Mouse (Mus musculus): Measurements from ENCODE around the gene CN725425. TPM values are rescaled to one million over a fixed set of nuclear protein-coding genes. Genes with fewer than 3 reads are reported as not detected.

The CN725425 gene
- not detected in 2 replicates for polyA plus RNA-seq (2015; fragmentation: Nextera tagmentation; extraction: Ambion mirVana)

DNA sequence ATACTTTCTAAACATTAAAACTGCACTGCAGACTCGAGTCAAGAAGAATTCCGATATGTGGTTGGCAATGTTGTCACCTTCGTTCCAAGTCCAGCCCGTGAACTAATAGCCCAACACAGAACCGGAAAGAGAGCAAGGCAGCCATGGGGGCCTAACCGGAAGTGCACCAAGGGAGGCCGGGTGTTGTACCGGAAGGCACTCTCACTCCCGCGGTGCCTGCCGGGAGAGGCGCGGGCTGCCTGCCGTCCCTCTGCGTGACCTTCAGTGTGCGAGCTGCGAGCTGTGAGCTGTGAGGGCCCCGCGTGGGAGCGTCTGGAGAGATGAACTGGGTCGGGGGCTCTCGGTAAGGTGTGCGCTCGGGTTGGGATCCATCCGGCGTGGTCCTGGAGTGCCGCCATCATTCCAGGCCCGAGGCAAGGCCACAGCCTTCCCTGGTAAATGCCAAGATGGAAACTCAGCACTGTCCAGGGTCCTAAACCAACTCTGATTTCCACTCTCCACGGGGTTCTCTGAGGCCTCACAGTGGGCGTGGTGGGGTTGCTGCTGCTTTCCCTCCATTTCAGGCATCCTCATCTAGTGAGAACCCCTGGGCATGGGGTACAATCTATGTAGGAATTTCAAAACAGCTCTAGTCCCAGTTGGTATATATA lies at the start of gene CN725425:
TSS of gene CN725425 (plus strand) at position 239 of the 650 bp plus-strand sequence.
- H3K9ac ChIP-seq = no peak within 1 kb of the TSS
- no peaks in the 10 kb centered on the region for H3K4me1 ChIP-seq (replicated peaks)
- no peaks in the 10 kb centered on the region for H3K9me3 ChIP-seq
- H3K27ac ChIP-seq (replicated peaks) = no peak within 1 kb of the TSS
- no peak within 1 kb of the TSS for H3K4me2 ChIP-seq
- H3K36me3 ChIP-seq = no peaks in the 10 kb centered on the region
- no peaks in the 10 kb centered on the region for H3K27me3 ChIP-seq
- 94% methylated on average over 30 of the region's 30 CpGs for WGBS
- ATAC-seq (ENCODE audit: low read depth) = no peak
- H3K4me3 ChIP-seq = no peak within 1 kb of the TSS

GRCm38 (mm10) chr15:91152592-91152991 lies 46.7 kb upstream of the CN725425 start:
- H3K9ac ChIP-seq = no peak overlapping the region
- no peak overlapping the region for H3K4me3 ChIP-seq
- WGBS = 85% methylated on average over 1 of the region's 1 CpGs
- no peak for ATAC-seq (ENCODE audit: low read depth)
- H3K27ac ChIP-seq (replicated peaks) = no peak overlapping the region
- H3K9me3 ChIP-seq = peaks cover 14% of the 10 kb centered on the region
- no peaks in the 10 kb centered on the region for H3K4me1 ChIP-seq (replicated peaks)
- H3K27me3 ChIP-seq = no peaks in the 10 kb centered on the region
- no peak overlapping the region for H3K4me2 ChIP-seq
- H3K36me3 ChIP-seq = peaks cover 37% of the 10 kb centered on the region

GRCm38 (mm10) chr15:91153311-91153710 lies 46.0 kb upstream of the CN725425 start:
- Histone ChIP-seq H3K4me3 (no peak overlapping the region), H3K27me3 (no peaks in the 10 kb centered on the region), H3K4me2 (no peak overlapping the region), H3K27ac (replicated peaks) (no peak overlapping the region), H3K36me3 (peaks cover 32% of the 10 kb centered on the region), H3K9ac (no peak overlapping the region), H3K4me1 (replicated peaks) (no peaks in the 10 kb centered on the region), H3K9me3 (peaks cover 13% of the 10 kb centered on the region)
- ATAC-seq (ENCODE audit: low read depth) = no peak
- WGBS = 84% methylated on average over 3 of the region's 3 CpGs

GRCm38 (mm10) chr15:91161153-91161552 lies 38.1 kb upstream of the CN725425 start:
- no peak overlapping the region for H3K4me2 ChIP-seq
- H3K9me3 ChIP-seq = peaks cover under 1% of the 10 kb centered on the region; the same call in 1 of the 2 replicates
- ATAC-seq (ENCODE audit: low read depth) = no peak
- no peaks in the 10 kb centered on the region for H3K27me3 ChIP-seq
- H3K36me3 ChIP-seq = peaks cover 19% of the 10 kb centered on the region
- H3K27ac ChIP-seq (replicated peaks) = no peak overlapping the region
- no peak overlapping the region for H3K9ac ChIP-seq
- 90% methylated on average over 5 of the region's 5 CpGs for WGBS
- H3K4me1 ChIP-seq (replicated peaks) = 0 out of 2 replicates have a peak, but pooled peaks cover 4% of the 10 kb centered on the region
- no peak overlapping the region for H3K4me3 ChIP-seq

- ATAC-seq (ENCODE audit: low read depth) = no peak
- 94% methylated on average over 2 of the region's 2 CpGs for WGBS
- Histone ChIP-seq H3K9ac (no peak overlapping the region), H3K27me3 (no peaks in the 10 kb centered on the region), H3K9me3 (no peaks in the 10 kb centered on the region), H3K4me1 (replicated peaks) (0 out of 2 replicates have a peak, but pooled peaks cover 4% of the 10 kb centered on the region), H3K27ac (replicated peaks) (no peak overlapping the region), H3K4me3 (no peak overlapping the region), H3K4me2 (no peak overlapping the region), H3K36me3 (0 out of 2 replicates have a peak, but pooled peaks cover 5% of the 10 kb centered on the region)
Observed at GRCm38 (mm10) chr15:91163454-91163853, 35.8 kb upstream of the CN725425 start.

DNA sequence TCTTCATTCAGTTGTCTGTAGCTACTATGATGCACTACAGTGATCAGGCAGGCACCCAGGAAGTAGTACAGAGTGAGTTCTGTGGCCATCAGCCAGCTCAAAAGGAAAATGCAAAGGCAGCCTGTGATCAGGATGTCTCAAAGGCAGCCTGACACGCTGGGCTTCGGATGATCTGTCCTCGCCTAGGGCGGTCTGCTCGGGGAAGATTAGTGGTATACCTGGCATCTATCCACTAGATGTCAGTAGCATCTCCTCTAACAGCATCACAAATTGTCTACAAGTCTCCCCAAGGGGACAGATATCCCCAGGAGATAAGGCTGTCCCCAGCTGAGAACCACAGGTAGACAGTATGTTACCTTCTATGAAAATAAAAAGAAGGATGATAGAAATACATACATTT lies 34.3 kb upstream of the CN725425 start:
- ATAC-seq (ENCODE audit: low read depth) = peak; percentile 53; the same call in 1 of the 2 replicates
- no peak overlapping the region for H3K4me2 ChIP-seq
- no peak overlapping the region for H3K27ac ChIP-seq (replicated peaks)
- no peaks in the 10 kb centered on the region for H3K9me3 ChIP-seq
- H3K9ac ChIP-seq = 0 out of 2 replicates have a peak overlapping the region, but pooled peaks have one; percentile 45
- WGBS = 2% methylated on average over 5 of the region's 5 CpGs
- no peaks in the 10 kb centered on the region for H3K27me3 ChIP-seq
- H3K4me3 ChIP-seq = no peak overlapping the region
- H3K4me1 ChIP-seq (replicated peaks) = 0 out of 2 replicates have a peak, but pooled peaks cover 4% of the 10 kb centered on the region
- no peaks in the 10 kb centered on the region for H3K36me3 ChIP-seq

GRCm38 (mm10) chr15:91167850-91168562 lies 31.3 kb upstream of the CN725425 start:
- no peak for ATAC-seq (ENCODE audit: low read depth)
- Histone ChIP-seq H3K27me3 (no peaks in the 10 kb centered on the region), H3K9me3 (no peaks in the 10 kb centered on the region), H3K36me3 (no peaks in the 10 kb centered on the region), H3K4me1 (replicated peaks) (0 out of 2 replicates have a peak, but pooled peaks cover 4% of the 10 kb centered on the region), H3K9ac (no peak overlapping the region), H3K4me2 (no peak overlapping the region), H3K27ac (replicated peaks) (no peak overlapping the region), H3K4me3 (no peak overlapping the region)
- 89% methylated on average over 13 of the region's 13 CpGs for WGBS

DNA sequence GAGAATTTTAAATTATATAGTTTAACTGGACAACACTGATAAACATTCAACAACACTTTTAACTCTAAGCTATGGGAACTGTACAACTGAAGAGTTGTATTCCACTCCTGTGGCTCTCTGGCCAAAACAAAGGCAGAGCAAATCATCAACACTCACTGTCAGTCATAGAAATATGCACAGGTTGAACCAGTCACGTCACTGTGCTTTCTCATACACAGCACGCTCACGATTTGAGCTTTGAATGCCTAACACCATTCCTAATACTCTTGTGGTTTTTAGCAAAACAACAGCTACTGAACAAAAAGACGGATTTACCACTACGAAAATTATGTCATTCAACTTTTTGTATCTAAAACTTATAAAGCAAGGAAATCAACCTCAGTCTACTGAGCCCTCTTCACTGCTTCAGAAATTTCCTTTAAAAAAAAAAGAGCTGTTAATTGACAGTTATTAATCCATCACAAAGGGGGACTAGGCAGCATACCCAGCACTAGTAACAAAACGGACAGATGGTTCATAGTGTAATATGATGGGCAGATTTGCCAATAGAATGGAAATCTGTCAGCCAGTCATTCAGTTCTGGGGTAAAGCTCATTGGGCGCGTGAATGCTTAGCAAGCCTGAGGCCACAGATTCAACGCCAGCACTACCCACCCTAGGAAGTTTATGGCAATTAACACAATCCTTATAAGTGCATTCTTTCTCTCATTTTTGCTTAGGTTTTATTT lies 28.5 kb upstream of the CN725425 start:
- Histone ChIP-seq H3K9me3 (no peaks in the 10 kb centered on the region), H3K27me3 (no peaks in the 10 kb centered on the region), H3K27ac (replicated peaks) (no peak overlapping the region), H3K36me3 (no peaks in the 10 kb centered on the region), H3K4me3 (no peak overlapping the region), H3K4me1 (replicated peaks) (no peaks in the 10 kb centered on the region), H3K4me2 (no peak overlapping the region), H3K9ac (no peak overlapping the region)
- no peak for ATAC-seq (ENCODE audit: low read depth)
- 75% methylated on average over 9 of the region's 9 CpGs for WGBS

DNA sequence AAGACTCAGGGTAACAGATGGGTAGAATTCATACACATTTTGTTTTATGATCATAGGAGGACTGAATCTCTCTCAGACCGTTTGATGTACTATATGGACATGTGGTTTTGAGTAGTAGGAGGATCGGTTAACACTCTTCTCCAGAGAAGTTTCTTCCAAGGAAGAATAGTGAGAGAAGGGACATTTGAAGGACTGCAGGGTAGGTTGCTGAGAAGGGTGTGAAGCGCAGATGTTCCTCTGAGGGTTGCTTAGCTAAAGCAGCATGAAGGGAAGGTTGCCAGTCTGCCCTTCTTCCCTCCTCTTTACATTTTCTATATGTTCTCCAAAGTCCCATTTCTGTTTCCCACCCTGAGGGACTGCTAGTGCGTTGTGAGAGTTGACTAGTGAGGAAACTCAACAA lies 28.0 kb upstream of the CN725425 start:
- ATAC-seq (ENCODE audit: low read depth) = no peak
- Histone ChIP-seq H3K4me1 (replicated peaks) (no peaks in the 10 kb centered on the region), H3K4me3 (no peak overlapping the region), H3K27me3 (no peaks in the 10 kb centered on the region), H3K4me2 (no peak overlapping the region), H3K9me3 (no peaks in the 10 kb centered on the region), H3K36me3 (no peaks in the 10 kb centered on the region), H3K27ac (replicated peaks) (no peak overlapping the region), H3K9ac (no peak overlapping the region)
- WGBS = 83% methylated on average over 4 of the region's 4 CpGs

DNA sequence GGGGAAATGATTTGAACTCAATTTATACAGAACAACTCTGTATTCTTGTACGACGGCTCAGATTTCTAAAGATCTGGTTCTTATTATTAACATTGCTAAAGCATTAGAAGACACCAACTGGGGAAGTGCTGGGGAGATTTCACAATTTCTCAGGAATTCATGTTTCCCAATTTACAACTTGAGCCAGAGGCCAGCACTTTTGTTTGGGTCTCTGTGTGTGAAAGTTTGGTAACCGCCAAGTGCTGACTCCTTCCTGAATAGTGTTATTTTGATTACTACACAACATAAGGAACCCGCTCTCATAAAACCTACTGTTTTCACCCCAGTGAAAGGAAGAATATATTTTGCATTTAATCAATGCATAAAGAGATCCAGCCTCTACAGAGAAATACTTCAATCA lies 27.1 kb upstream of the CN725425 start:
- no peak overlapping the region for H3K4me3 ChIP-seq
- no peak overlapping the region for H3K27ac ChIP-seq (replicated peaks)
- no peaks in the 10 kb centered on the region for H3K27me3 ChIP-seq
- H3K4me1 ChIP-seq (replicated peaks) = no peaks in the 10 kb centered on the region
- no peak overlapping the region for H3K9ac ChIP-seq
- no peak for ATAC-seq (ENCODE audit: low read depth)
- no peaks in the 10 kb centered on the region for H3K9me3 ChIP-seq
- H3K4me2 ChIP-seq = no peak overlapping the region
- no peaks in the 10 kb centered on the region for H3K36me3 ChIP-seq
- WGBS = 86% methylated on average over 4 of the region's 4 CpGs

- H3K9me3 ChIP-seq = no peaks in the 10 kb centered on the region
- no peaks in the 10 kb centered on the region for H3K27me3 ChIP-seq
- H3K4me3 ChIP-seq = no peak overlapping the region
- WGBS = 84% methylated on average over 9 of the region's 9 CpGs
- 0 out of 2 replicates have a peak, but pooled peaks cover 10% of the 10 kb centered on the region for H3K4me1 ChIP-seq (replicated peaks)
- H3K27ac ChIP-seq (replicated peaks) = no peak overlapping the region
- H3K36me3 ChIP-seq = no peaks in the 10 kb centered on the region
- H3K4me2 ChIP-seq = no peak overlapping the region
- H3K9ac ChIP-seq = no peak overlapping the region
- ATAC-seq (ENCODE audit: low read depth) = no peak
Observed at GRCm38 (mm10) chr15:91178656-91179314, 20.5 kb upstream of the CN725425 start.
